Mouse (Mus musculus) adrenal gland, adult 10 weeks (tissue): ENCODE measurements around the gene Adcy5. TPM values are rescaled to one million over a fixed set of nuclear protein-coding genes. Genes with fewer than 3 reads are reported as not detected.

Source experiments
- polyA plus RNA-seq: library from polyadenylated mRNA; stranded (reverse); fragments of 350-450 nt; fragmentation: Illumina TruSeq; extraction: RNeasy Lipid Tissue Mini Kit (QIAGEN cat#74804); gene quantifications from one replicate; pipeline ENCODE4 v1.2.3, GENCODE M21; 2014; ENCODE audit warnings: low read depth, low replicate concordance

Gene Adcy5
- 0.93 TPM for polyA plus RNA-seq

DNA sequence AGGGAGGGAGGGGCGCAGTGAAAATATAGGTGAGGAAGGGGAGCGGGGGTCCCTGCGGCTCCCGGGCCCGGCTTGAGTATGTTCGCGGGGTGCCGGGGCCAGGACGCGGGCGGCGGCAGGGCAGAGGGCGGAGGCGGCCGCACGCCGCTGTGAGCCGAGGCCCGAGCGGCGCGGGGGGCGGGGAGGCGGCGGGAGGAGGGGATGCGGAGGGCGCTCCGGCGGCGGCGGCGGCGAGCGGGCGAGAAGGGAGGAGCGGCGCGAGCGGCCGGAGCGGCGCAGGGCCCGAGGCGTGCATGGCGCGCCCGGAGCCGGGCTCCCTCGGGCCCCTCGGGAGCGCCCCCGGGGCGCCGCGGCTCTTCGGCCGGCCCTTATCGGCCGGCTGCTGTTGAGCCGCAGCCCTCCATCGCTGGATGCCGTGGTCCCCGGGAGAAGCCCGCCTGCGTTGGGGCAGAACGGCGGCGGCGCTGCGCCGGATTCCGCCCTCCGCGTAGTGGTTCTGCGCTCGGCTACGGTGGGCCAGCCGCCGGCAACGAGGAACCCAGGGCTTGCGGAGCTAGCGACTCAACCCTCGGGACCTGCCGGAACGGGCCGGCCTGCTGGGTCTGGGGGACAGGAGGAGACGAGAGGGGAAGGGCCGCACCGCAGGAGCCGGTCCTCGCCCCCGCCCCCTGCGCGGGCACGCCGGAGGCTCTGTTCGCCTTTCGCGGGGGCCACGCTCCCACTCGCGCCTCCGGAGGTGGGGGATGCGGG is at the start of gene Adcy5:
Gene Adcy5, plus strand, starts transcription at position 237 of the 750 bp plus-strand sequence.

Other genes starting within 250 kb of the Adcy5 start
- 194 TPM for gene Hacd2, start 132.4 kb upstream of the Adcy5 start, polyA plus RNA-seq
- 107 TPM for gene Sec22a, start 209.0 kb downstream of the Adcy5 start, polyA plus RNA-seq